Mouse (Mus musculus) embryo, embryonic 10 days (tissue): Measurements from ENCODE around the gene Alb.

Experiments
- DNase-seq: peaks from one replicate; pipeline ENCODE4 v3.0.0-alpha.2; 2015; ENCODE audit warnings: low spot score

The Alb gene

GRCm38 (mm10) chr5:90460619-90461018, at the start of gene Alb:
Alb (plus strand) TSS chr5:90460897.
- DNase-seq, result no peak

- no peak for DNase-seq
Measured at GRCm38 (mm10) chr5:90414142-90414924, 46.4 kb upstream of the Alb start.

GRCm38 (mm10) chr5:90414925-90415295, 45.8 kb upstream of the Alb start:
- DNase-seq, result no peak

GRCm38 (mm10) chr5:90424625-90425024, 36.1 kb upstream of the Alb start:
- DNase-seq, result no peak

GRCm38 (mm10) chr5:90425191-90425590, 35.5 kb upstream of the Alb start:
- no peak for DNase-seq

- DNase-seq, result no peak
Measured at GRCm38 (mm10) chr5:90431053-90431452, 29.6 kb upstream of the Alb start.

- no peak for DNase-seq
Measured at GRCm38 (mm10) chr5:90439157-90439556, 21.5 kb upstream of the Alb start.

GRCm38 (mm10) chr5:90447577-90447976, 13.1 kb upstream of the Alb start:
- no peak for DNase-seq

- DNase-seq, result no peak
Measured at GRCm38 (mm10) chr5:90449961-90450360, 10.7 kb upstream of the Alb start.

GRCm38 (mm10) chr5:90452711-90453110, 8.0 kb upstream of the Alb start:
- no peak for DNase-seq

GRCm38 (mm10) chr5:90457241-90457640, 3.5 kb upstream of the Alb start:
- DNase-seq, result no peak

- no peak for DNase-seq
Measured at GRCm38 (mm10) chr5:90458727-90459126, 2.0 kb upstream of the Alb start.

GRCm38 (mm10) chr5:90466806-90467205, 6.1 kb downstream of the Alb start:
- no peak for DNase-seq

GRCm38 (mm10) chr5:90467245-90467644, 6.5 kb downstream of the Alb start:
- DNase-seq, result peak; percentile 83

GRCm38 (mm10) chr5:90470836-90471235, 10.1 kb downstream of the Alb start:
- no peak for DNase-seq

- DNase-seq, result no peak
Measured at GRCm38 (mm10) chr5:90473902-90474301, 13.2 kb downstream of the Alb start.

GRCm38 (mm10) chr5:90474369-90474768, 13.7 kb downstream of the Alb start:
- no peak for DNase-seq

GRCm38 (mm10) chr5:90476741-90477140, 16.0 kb downstream of the Alb start:
- no peak for DNase-seq

- DNase-seq, result no peak
Measured at GRCm38 (mm10) chr5:90477308-90478140, 16.8 kb downstream of the Alb start.

GRCm38 (mm10) chr5:90478886-90479285, 18.2 kb downstream of the Alb start:
- no peak for DNase-seq

- no peak for DNase-seq
Measured at GRCm38 (mm10) chr5:90485597-90485996, 24.9 kb downstream of the Alb start.

GRCm38 (mm10) chr5:90488323-90488722, 27.6 kb downstream of the Alb start:
- no peak for DNase-seq

GRCm38 (mm10) chr5:90490518-90490917, 29.8 kb downstream of the Alb start, which contains the start of gene Afp:
Afp (plus strand) TSS chr5:90490737.
- DNase-seq, result no peak
